Mouse (Mus musculus) liver, embryonic 14.5 days (tissue): ENCODE data around the gene Gmds. TPM values are rescaled to one million over a fixed set of nuclear protein-coding genes. Genes with fewer than 3 reads are reported as not detected.

Experiments
- ATAC-seq: fragments of 200-750 bp; cut with Nextera tagmentation; 2 replicates; pipeline ENCODE4 v1.8.0; 2017; ENCODE audit warnings: moderate number of reproducible peaks, mild to moderate bottlenecking, moderate library complexity; ENCODE audit not compliant: insufficient read depth
- DNase-seq, 3 experiments: peaks; one replicate each; pipeline ENCODE4 v3.0.0-alpha.2; 2012 to 2013; ENCODE audit warnings: low read depth in 3 of 3, low spot score in 3 of 3
- H3K27ac ChIP-seq: fragments of 300-500 bp; sonication (generic); 2 replicates; pipeline ENCODE4 v1.5.1; 2014; ENCODE audit warnings: moderate library complexity, mild to moderate bottlenecking, control low read depth, inconsistent platforms
- H3K27me3 ChIP-seq: fragments of 300-500 bp; sonication (generic); 2 replicates; pipeline ENCODE4 v1.6.1; 2014; ENCODE audit warnings: mild to moderate bottlenecking, low read length, moderate library complexity; ENCODE audit not compliant: control insufficient read depth, insufficient read depth
- H3K36me3 ChIP-seq: fragments of 300-500 bp; sonication (generic); replicated peaks from 2 replicates; pipeline ENCODE4 v1.6.1; 2014; ENCODE audit warnings: low read depth; ENCODE audit not compliant: control insufficient read depth, insufficient read depth
- H3K4me1 ChIP-seq, 2 experiments: fragments of 200-500 bp in 1 of 2; fragments of 300-500 bp in 1 of 2; sonication (generic) in 1 of 2; replicated peaks; 2 replicates each; pipeline ENCODE4 v1.6.1; 2012 to 2014; ENCODE audit warnings: antibody characterized with exemption in 1 of 2, inconsistent platforms in 1 of 2, low read length in 1 of 2; ENCODE audit not compliant: control insufficient read depth in 2 of 2, insufficient read depth in 2 of 2
- H3K4me2 ChIP-seq: fragments of 300-500 bp; sonication (generic); 2 replicates; pipeline ENCODE4 v1.6.1; 2014; ENCODE audit warnings: low read depth, mild to moderate bottlenecking, control low read depth, moderate library complexity
- H3K4me3 ChIP-seq, 2 experiments: fragments of 200-500 bp in 1 of 2; fragments of 300-500 bp in 1 of 2; sonication (generic) in 1 of 2; 2 replicates each; pipeline ENCODE4 v1.5.1; 2012 to 2014; ENCODE audit warnings: low read depth in 2 of 2, low read length in 2 of 2, mild to moderate bottlenecking in 2 of 2, control low read depth in 1 of 2, inconsistent platforms in 1 of 2, moderate library complexity in 1 of 2; ENCODE audit not compliant: insufficient read depth in 1 of 2
- H3K9ac ChIP-seq: fragments of 300-500 bp; sonication (generic); replicated peaks from 2 replicates; pipeline ENCODE4 v1.6.1; 2014; ENCODE audit warnings: mild to moderate bottlenecking, control low read depth, moderate library complexity
- H3K9me3 ChIP-seq: fragments of 300-500 bp; sonication (generic); 2 replicates; pipeline ENCODE4 v1.6.1; 2016; ENCODE audit warnings: low read length, mixed read lengths; ENCODE audit not compliant: control insufficient read depth
- CTCF ChIP-seq: IDR thresholded peaks from 2 replicates; pipeline ENCODE4 v1.5.1; 2016; ENCODE audit warnings: antibody characterized with exemption, low read depth, control low read depth
- EP300 ChIP-seq: IDR thresholded peaks from 2 replicates; pipeline ENCODE4 v1.6.1; 2016; ENCODE audit warnings: antibody characterized with exemption, low read depth
- WGBS: fragments of 180-500 bp; shearing (Covaris S2); extraction: QIAGEN DNeasy Blood & Tissue Kit; methylation state at CpG from one replicate; pipeline ENCODE4 v1.1.7; 2014; ENCODE audit not compliant: insufficient replicate concordance; 5-methylcytosine and 5-hydroxymethylcytosine counted together
- polyA plus RNA-seq, 2 experiments: library from polyadenylated mRNA; depleted of rRNA in 1 of 2; stranded (reverse) in 1 of 2; unstranded in 1 of 2; fragments of >200 nt; fragmentation: Nextera tagmentation in 1 of 2; extraction: Ambion mirVana in 1 of 2; gene quantifications; 2 replicates each; pipeline versions ENCODE4 v1.2.1 to v1.2.3; 2012 to 2014

The Gmds gene
- polyA plus RNA-seq, 2 experiments: 3.7 to 7.4 TPM

GRCm38 (mm10) chr13:31892913-31893514 is 445.5 kb downstream of the Gmds start:
- Histone ChIP-seq H3K4me3 (no peak overlapping the region), H3K4me1 (no peaks in the 10 kb centered on the region), H3K27ac (no peak overlapping the region), H3K9ac (no peak overlapping the region), H3K27me3 (no peaks in the 10 kb centered on the region), H3K4me2 (no peak overlapping the region), H3K9me3 (no peaks in the 10 kb centered on the region), H3K36me3 (no peaks in the 10 kb centered on the region)
- TF ChIP-seq EP300 (no peak), CTCF (no peak)
- DNase-seq (no peak), ATAC-seq (no peak)
- 54% methylated on average over 2 of the region's 2 CpGs for WGBS

- no peak overlapping the region for H3K4me2 ChIP-seq
- H3K27me3 ChIP-seq: no peaks in the 10 kb centered on the region
- no peaks in the 10 kb centered on the region for H3K4me1 ChIP-seq
- no peak for ATAC-seq
- H3K9me3 ChIP-seq: no peaks in the 10 kb centered on the region
- no peak overlapping the region for H3K9ac ChIP-seq
- H3K36me3 ChIP-seq: no peaks in the 10 kb centered on the region
- TF ChIP-seq EP300 (no peak), CTCF (no peak)
- H3K4me3 ChIP-seq: no peak overlapping the region
- DNase-seq: no peak
- 58% methylated on average over 3 of the region's 3 CpGs for WGBS
- H3K27ac ChIP-seq: no peak overlapping the region
These were observed 450.0 kb downstream of the Gmds start for GRCm38 (mm10) chr13:31888500-31888899.

GRCm38 (mm10) chr13:31885769-31886168 is 452.8 kb downstream of the Gmds start:
- Histone ChIP-seq H3K4me1 (no peaks in the 10 kb centered on the region), H3K9ac (no peak overlapping the region), H3K27ac (no peak overlapping the region), H3K9me3 (no peaks in the 10 kb centered on the region), H3K36me3 (no peaks in the 10 kb centered on the region), H3K4me2 (no peak overlapping the region), H3K4me3 (no peak overlapping the region), H3K27me3 (no peaks in the 10 kb centered on the region)
- DNase-seq: no peak
- ATAC-seq: no peak
- TF ChIP-seq CTCF (no peak), EP300 (no peak)
- 41% methylated on average over 1 of the region's 1 CpGs for WGBS

GRCm38 (mm10) chr13:31878805-31879477 is 459.6 kb downstream of the Gmds start:
- no peaks in the 10 kb centered on the region for H3K36me3 ChIP-seq
- H3K9ac ChIP-seq: no peak overlapping the region
- no peaks in the 10 kb centered on the region for H3K4me1 ChIP-seq
- H3K27ac ChIP-seq: no peak overlapping the region
- no peaks in the 10 kb centered on the region for H3K27me3 ChIP-seq
- no peak for TF ChIP-seq CTCF
- TF ChIP-seq EP300: no peak
- ATAC-seq (no peak), DNase-seq (no peak)
- H3K9me3 ChIP-seq: no peaks in the 10 kb centered on the region
- H3K4me2 ChIP-seq: no peak overlapping the region
- WGBS: 58% methylated on average over 8 of the region's 8 CpGs
- H3K4me3 ChIP-seq: no peak overlapping the region

- Histone ChIP-seq H3K9me3 (no peaks in the 10 kb centered on the region), H3K9ac (no peak overlapping the region), H3K36me3 (no peaks in the 10 kb centered on the region), H3K27ac (no peak overlapping the region), H3K4me3 (no peak overlapping the region), H3K4me1 (no peaks in the 10 kb centered on the region), H3K27me3 (no peaks in the 10 kb centered on the region), H3K4me2 (no peak overlapping the region)
- TF ChIP-seq EP300: no peak
- TF ChIP-seq CTCF: no peak
- ATAC-seq: no peak
- WGBS: 63% methylated on average over 4 of the region's 4 CpGs
- no peak for DNase-seq
These were observed 461.5 kb downstream of the Gmds start for GRCm38 (mm10) chr13:31877061-31877460.
